Mouse (Mus musculus): ENCODE results near the gene Fggy. TPM values are rescaled to one million over a fixed set of nuclear protein-coding genes. Genes with fewer than 3 reads are reported as not detected.

The Fggy gene
- polyA plus RNA-seq, 1 experiment from 2014 or later: 6.2 TPM

DNA sequence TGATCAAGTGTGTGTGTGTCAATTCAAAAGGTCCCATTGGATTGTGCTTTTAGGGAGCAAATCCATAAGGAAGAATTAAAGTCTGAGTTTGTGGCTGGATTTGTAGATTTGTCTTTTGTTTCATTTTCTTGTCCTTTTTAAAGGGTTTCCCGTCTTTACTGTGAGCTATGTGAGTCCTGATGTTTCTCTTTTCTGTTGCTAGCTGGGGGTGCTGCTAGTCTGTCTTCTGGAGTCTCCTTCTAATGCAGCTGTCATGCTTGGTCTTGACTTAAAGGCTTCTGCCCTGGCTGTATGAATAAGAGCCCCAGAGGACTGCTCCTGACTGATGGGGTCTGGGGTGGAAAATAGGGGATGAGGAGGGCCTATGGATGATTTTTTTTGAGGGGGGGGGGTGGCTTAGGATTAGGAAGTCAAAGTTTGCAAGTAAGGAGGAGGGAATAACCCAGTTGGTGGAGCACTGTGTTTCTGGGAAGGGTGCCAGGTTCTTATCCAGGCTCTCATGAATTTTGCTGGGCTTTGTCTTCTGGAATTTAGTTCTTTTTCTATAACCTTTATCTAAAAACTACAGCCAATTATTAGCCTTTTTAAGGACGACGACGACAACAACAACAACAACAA, 1.1 kb downstream of the Fggy start:
- Histone ChIP-seq H3K4me3 (no peak overlapping the region), H3K4me1 (peaks cover 13% of the 10 kb centered on the region), H3K27me3 (ENCODE audit: low read depth, poor library complexity, severe bottlenecking) (no peaks in the 10 kb centered on the region), H3K9me3 (replicated peaks) (no peaks in the 10 kb centered on the region), H3K36me3 (no peaks in the 10 kb centered on the region), H3K27ac (replicated peaks) (peak overlapping the region; percentile 86)
- DNase-seq (ENCODE audit: low spot score): no peak
- WGBS: 86% methylated on average over 4 of the region's 4 CpGs

DNA sequence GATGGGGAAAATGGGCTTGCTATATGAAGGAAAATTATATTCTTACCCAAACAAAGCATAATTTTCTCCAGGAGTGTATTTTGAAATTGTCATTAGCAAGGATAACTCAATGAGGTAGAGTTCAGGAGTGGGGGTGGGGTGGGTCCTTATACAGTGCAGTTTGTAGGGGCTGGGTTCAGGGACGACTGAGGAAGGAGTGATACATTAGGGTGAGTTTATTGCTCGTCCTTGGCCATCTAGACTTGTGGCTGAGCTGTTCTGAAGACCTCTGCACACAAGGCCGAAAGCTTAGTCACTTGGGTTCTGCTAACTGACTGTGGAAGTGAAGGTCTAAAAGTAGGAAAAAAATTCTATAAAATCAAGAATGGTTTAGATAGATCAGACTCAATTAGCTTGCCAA, 14.3 kb downstream of the Fggy start:
- Histone ChIP-seq H3K9me3 (replicated peaks) (no peaks in the 10 kb centered on the region), H3K4me3 (no peak overlapping the region), H3K4me1 (no peaks in the 10 kb centered on the region), H3K27ac (replicated peaks) (no peak overlapping the region), H3K36me3 (no peaks in the 10 kb centered on the region), H3K27me3 (ENCODE audit: low read depth, poor library complexity, severe bottlenecking) (no peaks in the 10 kb centered on the region)
- no peak for DNase-seq (ENCODE audit: low spot score)
- WGBS: 87% methylated on average over 3 of the region's 3 CpGs

DNA sequence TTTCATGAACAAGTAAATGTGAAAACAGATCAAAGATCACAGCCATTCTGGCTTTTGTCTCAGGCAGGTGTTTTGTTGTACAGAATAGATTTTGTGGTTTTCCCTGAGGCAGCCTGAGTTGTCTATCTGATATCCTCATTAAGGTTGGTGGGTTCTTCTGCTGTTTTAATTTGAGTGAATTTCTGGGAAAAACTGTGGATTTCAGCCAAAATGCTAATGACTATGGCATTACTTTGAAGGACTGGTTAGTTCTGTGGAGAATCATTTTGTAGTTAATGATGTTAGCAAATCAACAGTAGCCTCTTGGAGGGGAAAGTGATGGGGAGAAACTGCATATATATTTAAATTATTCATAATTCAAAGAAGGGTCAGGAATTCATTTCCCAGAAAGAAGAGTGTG, 16.4 kb downstream of the Fggy start:
- H3K36me3 ChIP-seq: no peaks in the 10 kb centered on the region
- H3K27ac ChIP-seq (replicated peaks): no peak overlapping the region
- DNase-seq (ENCODE audit: low spot score): no peak
- H3K4me3 ChIP-seq: no peak overlapping the region
- no peaks in the 10 kb centered on the region for H3K9me3 ChIP-seq (replicated peaks)
- no peaks in the 10 kb centered on the region for H3K27me3 ChIP-seq (ENCODE audit: low read depth, poor library complexity, severe bottlenecking)
- no peaks in the 10 kb centered on the region for H3K4me1 ChIP-seq

DNA sequence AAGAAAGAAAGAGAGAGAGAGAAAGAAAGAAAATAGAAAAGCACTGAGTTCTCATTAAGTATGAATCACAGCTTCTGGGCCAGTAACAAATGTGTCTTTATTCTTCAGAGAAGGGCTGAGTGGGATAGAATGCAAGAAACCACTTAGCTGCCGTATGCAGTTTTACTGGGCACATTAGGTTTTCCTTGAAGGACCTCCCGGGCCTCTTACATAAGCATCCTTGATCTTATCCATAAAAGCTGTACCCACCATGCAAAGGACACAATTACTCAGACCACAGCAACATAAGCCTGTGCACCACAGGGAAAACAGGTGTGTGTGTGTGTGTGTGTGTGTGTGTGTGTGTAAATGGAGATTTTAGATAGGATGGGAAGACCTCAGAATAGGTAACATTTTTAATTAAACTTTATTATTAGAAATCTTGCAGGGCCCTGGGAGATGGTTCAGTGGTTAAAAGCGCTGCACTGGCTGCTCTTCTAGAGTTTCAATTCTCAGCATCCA, 18.2 kb downstream of the Fggy start:
- 80% methylated on average over 3 of the region's 3 CpGs for WGBS
- DNase-seq (ENCODE audit: low spot score): no peak
- H3K4me1 ChIP-seq: no peaks in the 10 kb centered on the region
- H3K27me3 ChIP-seq (ENCODE audit: low read depth, poor library complexity, severe bottlenecking): no peaks in the 10 kb centered on the region
- H3K4me3 ChIP-seq: no peak overlapping the region
- H3K9me3 ChIP-seq (replicated peaks): no peaks in the 10 kb centered on the region
- H3K36me3 ChIP-seq: no peaks in the 10 kb centered on the region
- no peak overlapping the region for H3K27ac ChIP-seq (replicated peaks)

DNA sequence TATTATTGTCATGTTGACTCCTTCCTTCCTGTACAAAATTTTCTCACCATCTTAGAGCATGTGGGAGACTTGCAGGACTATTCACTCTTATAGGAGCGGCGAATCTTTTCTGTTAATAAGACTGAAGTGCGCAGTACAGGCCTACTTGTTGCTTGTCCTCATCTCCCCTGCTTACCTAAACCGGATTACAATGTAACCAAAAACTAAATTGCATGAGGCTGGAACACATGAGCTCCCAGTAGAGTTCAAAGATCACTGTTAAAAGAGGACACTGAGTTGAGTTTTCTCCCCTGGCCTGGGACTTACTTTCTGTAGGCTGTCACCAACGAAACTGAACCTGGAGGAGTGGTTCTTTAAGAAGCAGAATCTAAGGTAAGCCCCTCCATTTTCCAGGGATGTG, 21.9 kb downstream of the Fggy start:
- 90% methylated on average over 5 of the region's 5 CpGs for WGBS
- Histone ChIP-seq H3K4me1 (no peaks in the 10 kb centered on the region), H3K27me3 (ENCODE audit: low read depth, poor library complexity, severe bottlenecking) (no peaks in the 10 kb centered on the region), H3K36me3 (no peaks in the 10 kb centered on the region), H3K27ac (replicated peaks) (no peak overlapping the region), H3K4me3 (no peak overlapping the region), H3K9me3 (replicated peaks) (no peaks in the 10 kb centered on the region)
- no peak for DNase-seq (ENCODE audit: low spot score)

DNA sequence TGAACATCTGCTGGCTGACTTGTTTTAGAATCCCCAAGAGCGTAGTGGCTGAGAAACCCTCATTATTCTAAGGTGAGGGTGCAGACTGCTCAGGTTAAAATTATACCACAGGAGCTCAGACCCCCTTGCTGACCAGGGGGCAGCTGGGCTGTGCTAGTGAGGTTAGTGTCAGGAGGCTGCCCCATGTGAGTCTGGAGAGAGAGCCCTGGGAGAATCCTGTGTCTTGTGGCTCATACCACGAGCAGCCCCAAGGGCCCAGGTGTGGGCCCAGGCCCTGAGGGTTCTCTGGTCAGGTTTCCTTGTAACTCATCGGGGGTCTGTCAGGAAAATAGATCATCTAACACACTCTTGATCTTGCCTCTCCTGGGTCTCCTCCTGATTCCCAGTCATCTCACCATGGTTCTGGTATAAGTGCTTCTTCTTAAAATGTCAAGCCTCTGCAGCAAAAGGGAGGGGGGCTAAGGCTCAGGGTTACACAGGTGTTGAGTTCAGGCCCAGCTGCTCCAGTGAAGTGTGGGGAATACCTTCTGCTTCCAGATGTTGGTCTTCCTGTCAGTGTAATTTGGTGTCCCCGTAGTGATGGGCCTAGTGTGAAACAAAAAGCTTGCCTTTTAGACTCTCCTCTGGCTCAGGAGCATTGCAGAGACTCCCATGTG, 26.9 kb downstream of the Fggy start:
- H3K4me1 ChIP-seq: peaks cover 4% of the 10 kb centered on the region; the same call in 1 of the 2 replicates
- WGBS: 84% methylated on average over 4 of the region's 4 CpGs
- no peaks in the 10 kb centered on the region for H3K9me3 ChIP-seq (replicated peaks)
- no peak for DNase-seq (ENCODE audit: low spot score)
- H3K4me3 ChIP-seq: no peak overlapping the region
- H3K27ac ChIP-seq (replicated peaks): no peak overlapping the region
- H3K36me3 ChIP-seq: no peaks in the 10 kb centered on the region
- H3K27me3 ChIP-seq (ENCODE audit: low read depth, poor library complexity, severe bottlenecking): no peaks in the 10 kb centered on the region

DNA sequence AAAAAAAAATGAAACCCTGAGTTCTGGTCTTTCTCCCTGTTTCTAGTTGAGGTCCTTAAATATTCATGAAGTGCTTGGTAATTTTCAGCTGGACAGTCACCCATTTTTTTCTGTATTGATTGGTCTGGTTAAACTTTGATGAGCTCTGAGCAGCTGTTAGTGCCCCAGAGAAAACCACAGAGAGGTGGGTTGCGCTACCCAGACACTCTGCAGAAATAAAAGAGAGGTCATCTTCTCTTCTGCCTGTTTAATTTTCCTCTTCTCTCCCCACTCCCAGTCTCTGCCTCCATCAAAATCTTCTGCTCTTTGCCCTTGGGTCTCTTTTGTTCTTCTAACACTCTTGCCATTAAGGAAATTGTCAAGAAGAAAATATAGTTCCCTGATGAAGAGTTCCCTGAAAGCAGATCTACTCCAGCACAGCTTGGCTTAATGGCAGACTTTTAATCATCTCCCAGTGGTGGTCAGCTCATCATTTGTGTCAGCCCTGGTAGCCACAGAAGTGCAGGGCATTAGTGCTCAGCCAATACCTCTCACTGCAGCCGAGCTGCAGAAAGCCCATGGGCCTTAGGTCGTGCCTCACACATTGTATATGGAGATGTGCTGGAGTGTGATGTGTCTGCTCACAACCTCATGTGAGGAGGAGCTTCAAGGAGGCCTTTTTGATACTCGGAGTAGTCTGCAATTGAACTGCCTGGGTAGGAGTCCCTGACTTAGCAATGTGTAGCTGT, 29.1 kb downstream of the Fggy start:
- Histone ChIP-seq H3K9me3 (replicated peaks) (no peaks in the 10 kb centered on the region), H3K4me3 (no peak overlapping the region), H3K27ac (replicated peaks) (no peak overlapping the region), H3K4me1 (peaks cover 4% of the 10 kb centered on the region; the same call in 1 of the 2 replicates), H3K36me3 (no peaks in the 10 kb centered on the region), H3K27me3 (ENCODE audit: low read depth, poor library complexity, severe bottlenecking) (no peaks in the 10 kb centered on the region)
- WGBS: 83% methylated on average over 4 of the region's 4 CpGs
- DNase-seq (ENCODE audit: low spot score): no peak

DNA sequence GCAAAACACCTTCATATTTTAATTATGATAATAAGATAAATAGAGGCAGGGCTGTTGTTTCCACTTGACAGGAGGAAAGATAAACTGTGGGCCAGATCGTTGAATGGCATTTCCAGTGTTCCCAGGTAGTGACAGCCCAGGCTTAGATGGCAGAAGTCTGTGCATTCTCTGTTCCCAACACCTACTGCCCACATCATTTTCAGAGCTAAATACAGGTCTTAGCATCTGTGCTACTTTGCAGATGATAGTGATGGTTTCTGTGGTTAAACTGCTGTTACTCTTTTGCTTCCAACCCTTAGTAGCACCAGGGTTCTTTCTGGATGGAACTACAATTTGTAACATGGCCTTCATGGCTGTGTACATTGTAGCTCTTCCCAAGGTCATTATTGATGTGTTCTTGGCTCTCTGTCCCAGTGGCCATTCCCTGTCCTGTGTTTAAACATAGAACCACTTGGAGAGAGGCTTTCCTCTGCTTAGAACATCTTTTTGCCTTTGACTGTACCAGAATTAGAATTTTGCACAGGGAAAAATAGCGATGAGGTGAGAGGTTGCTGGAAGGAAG, 31.5 kb downstream of the Fggy start:
- peaks cover 4% of the 10 kb centered on the region; the same call in 1 of the 2 replicates for H3K4me1 ChIP-seq
- 87% methylated on average over 2 of the region's 2 CpGs for WGBS
- no peak overlapping the region for H3K4me3 ChIP-seq
- no peaks in the 10 kb centered on the region for H3K27me3 ChIP-seq (ENCODE audit: low read depth, poor library complexity, severe bottlenecking)
- DNase-seq (ENCODE audit: low spot score): no peak
- no peak overlapping the region for H3K27ac ChIP-seq (replicated peaks)
- H3K9me3 ChIP-seq (replicated peaks): no peaks in the 10 kb centered on the region
- no peaks in the 10 kb centered on the region for H3K36me3 ChIP-seq

DNA sequence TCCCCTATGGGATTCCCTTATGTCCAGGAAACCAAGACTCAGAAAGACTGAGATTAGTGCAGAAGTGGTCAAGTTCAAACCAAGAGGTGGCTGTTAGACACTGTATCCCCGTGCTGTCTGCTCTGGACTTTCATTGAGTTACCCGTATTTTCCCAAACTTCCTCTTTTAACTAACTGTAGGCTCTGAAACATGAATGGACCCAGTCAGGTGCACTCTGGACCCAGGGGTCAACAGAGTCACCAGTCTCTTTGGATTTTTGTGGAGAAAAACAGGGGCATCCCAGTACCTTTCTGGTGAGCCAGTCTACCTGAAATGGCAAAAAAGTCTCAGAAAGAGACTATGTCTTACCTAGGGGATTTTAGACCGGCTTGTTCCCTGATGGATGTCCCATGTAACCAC, 33.6 kb downstream of the Fggy start:
- H3K27me3 ChIP-seq (ENCODE audit: low read depth, poor library complexity, severe bottlenecking): no peaks in the 10 kb centered on the region
- no peaks in the 10 kb centered on the region; the same call in 1 of the 2 replicates for H3K4me1 ChIP-seq
- 92% methylated on average over 3 of the region's 3 CpGs for WGBS
- no peaks in the 10 kb centered on the region for H3K36me3 ChIP-seq
- H3K27ac ChIP-seq (replicated peaks): no peak overlapping the region
- no peak overlapping the region for H3K4me3 ChIP-seq
- H3K9me3 ChIP-seq (replicated peaks): no peaks in the 10 kb centered on the region
- DNase-seq (ENCODE audit: low spot score): no peak

DNA sequence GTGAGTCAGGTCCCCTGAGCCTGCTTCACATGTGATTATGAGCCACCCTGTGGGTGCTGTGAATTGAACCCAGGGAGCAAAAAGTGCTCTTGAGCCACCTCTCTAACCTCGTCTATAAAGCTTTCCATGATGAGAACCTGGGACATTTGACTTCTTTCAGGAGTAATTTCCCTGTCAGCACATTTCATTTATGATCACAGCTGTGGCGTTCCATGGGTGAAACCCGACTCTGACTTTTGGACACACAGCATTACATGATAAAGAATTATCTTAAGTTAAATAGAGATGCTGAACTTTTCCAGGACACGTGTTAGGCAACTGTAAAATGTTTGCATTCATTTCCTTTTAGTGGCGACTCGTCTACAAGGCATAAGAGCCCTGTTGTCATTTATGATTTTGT, 39.9 kb downstream of the Fggy start:
- Histone ChIP-seq H3K9me3 (replicated peaks) (no peaks in the 10 kb centered on the region), H3K4me1 (no peaks in the 10 kb centered on the region), H3K27ac (replicated peaks) (no peak overlapping the region), H3K4me3 (no peak overlapping the region), H3K27me3 (ENCODE audit: low read depth, poor library complexity, severe bottlenecking) (no peaks in the 10 kb centered on the region), H3K36me3 (no peaks in the 10 kb centered on the region)
- no peak for DNase-seq (ENCODE audit: low spot score)
- WGBS: 85% methylated on average over 6 of the region's 6 CpGs

DNA sequence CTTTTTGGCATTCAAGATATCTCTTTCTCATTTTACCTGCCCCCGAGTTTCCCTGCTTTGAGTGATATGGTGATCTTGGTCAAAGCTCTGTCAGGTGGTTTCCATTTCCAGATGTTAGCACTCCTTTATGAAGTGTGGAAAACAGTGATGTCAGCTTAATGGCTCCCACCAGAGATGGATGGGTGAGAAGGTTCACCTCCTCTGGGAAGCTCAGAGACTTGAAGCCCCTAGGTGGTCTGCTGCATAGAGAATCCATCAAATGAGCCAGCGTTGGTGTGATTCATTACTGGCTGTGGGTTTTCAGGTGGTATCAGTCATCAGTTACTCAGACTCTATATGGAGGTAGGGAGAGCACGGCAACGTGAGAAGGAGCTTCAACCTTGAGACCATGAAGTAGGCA, 44.5 kb downstream of the Fggy start:
- no peak for DNase-seq (ENCODE audit: low spot score)
- WGBS: 94% methylated on average over 4 of the region's 4 CpGs
- Histone ChIP-seq H3K4me1 (no peaks in the 10 kb centered on the region), H3K36me3 (no peaks in the 10 kb centered on the region), H3K4me3 (no peak overlapping the region), H3K27ac (replicated peaks) (no peak overlapping the region), H3K27me3 (ENCODE audit: low read depth, poor library complexity, severe bottlenecking) (no peaks in the 10 kb centered on the region), H3K9me3 (replicated peaks) (no peaks in the 10 kb centered on the region)

DNA sequence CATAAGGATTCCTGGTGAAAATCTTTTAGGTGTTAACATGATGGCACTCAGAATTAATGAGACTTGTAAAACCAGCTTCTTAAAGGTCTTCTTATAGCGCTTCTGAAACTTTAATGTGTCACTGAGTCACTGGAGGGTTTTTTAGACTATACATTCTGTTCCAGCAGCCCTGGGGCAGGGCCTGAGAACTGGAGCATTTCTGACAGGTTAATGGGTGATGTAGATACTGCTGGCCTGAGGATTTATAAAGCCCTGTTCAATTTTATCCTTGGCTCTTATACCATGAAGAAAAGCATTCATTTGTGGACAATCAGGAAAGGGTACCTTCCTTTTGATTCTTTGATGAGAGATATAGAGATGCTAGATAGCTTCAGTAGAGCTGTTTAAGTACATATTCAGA, 45.9 kb downstream of the Fggy start:
- H3K36me3 ChIP-seq: no peaks in the 10 kb centered on the region
- WGBS: 94% methylated on average over 1 of the region's 1 CpGs

DNA sequence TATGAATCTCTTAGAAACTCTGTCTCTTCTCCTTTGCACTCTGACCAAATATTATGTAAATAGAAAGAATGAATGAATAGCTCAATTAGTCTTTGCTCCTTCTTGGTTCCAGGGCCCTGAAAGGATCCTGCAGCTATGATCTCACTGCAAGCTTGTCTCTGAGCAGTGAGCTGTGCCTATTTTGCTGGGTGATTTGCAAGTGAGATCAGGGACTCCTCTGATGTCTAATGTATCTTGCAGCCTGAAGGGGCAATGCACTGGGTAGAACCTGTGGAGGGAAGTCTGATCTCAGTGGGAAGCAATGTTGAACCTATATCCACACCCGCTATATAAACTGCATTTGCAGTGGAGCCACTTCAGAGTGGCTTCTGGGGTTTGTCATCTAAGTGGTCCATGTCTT, 53.4 kb downstream of the Fggy start:
- H3K27ac ChIP-seq (replicated peaks): no peak overlapping the region
- 97% methylated on average over 1 of the region's 1 CpGs for WGBS

More for the DNA sequence above, 45.9 kb downstream of the Fggy start:
- H3K4me1 ChIP-seq: no peaks in the 10 kb centered on the region
- H3K9me3 ChIP-seq (replicated peaks): no peaks in the 10 kb centered on the region
- DNase-seq (ENCODE audit: low spot score): no peak
- no peaks in the 10 kb centered on the region for H3K27me3 ChIP-seq (ENCODE audit: low read depth, poor library complexity, severe bottlenecking)
- H3K27ac ChIP-seq (replicated peaks): no peak overlapping the region
- no peak overlapping the region for H3K4me3 ChIP-seq

More for the DNA sequence above, 53.4 kb downstream of the Fggy start:
- no peaks in the 10 kb centered on the region for H3K4me1 ChIP-seq
- no peaks in the 10 kb centered on the region for H3K9me3 ChIP-seq (replicated peaks)
- H3K4me3 ChIP-seq: no peak overlapping the region
- H3K27me3 ChIP-seq (ENCODE audit: low read depth, poor library complexity, severe bottlenecking): no peaks in the 10 kb centered on the region
- H3K36me3 ChIP-seq: no peaks in the 10 kb centered on the region
- no peak for DNase-seq (ENCODE audit: low spot score)
